Mouse (Mus musculus) forebrain, embryonic 14.5 days (tissue): ENCODE measurements around the gene Sel1l. TPM values are rescaled to one million over a fixed set of nuclear protein-coding genes. Genes with fewer than 3 reads are reported as not detected.

Experiments
- ATAC-seq: fragments of 200-750 bp; cut with Nextera tagmentation; 2 replicates; pipeline ENCODE4 v1.8.0; 2017; ENCODE audit warnings: mild to moderate bottlenecking, moderate library complexity
- DNase-seq: peaks from one replicate; pipeline ENCODE4 v3.0.0-alpha.2; 2015; ENCODE audit warnings: low spot score
- H3K27ac ChIP-seq: fragments of 300-500 bp; sonication (generic); 2 replicates; pipeline ENCODE4 v1.5.1; 2014; ENCODE audit warnings: low read depth, mild to moderate bottlenecking, control low read depth, low read length, moderate library complexity
- H3K27me3 ChIP-seq: fragments of 300-500 bp; sonication (generic); replicated peaks from 2 replicates; pipeline ENCODE4 v1.6.1; 2014; ENCODE audit warnings: low read length, control low read depth, mixed read lengths; ENCODE audit not compliant: control insufficient read depth, insufficient read depth
- H3K36me3 ChIP-seq: fragments of 300-500 bp; sonication (generic); 2 replicates; pipeline ENCODE4 v1.6.1; 2014; ENCODE audit warnings: low read length, control low read depth; ENCODE audit not compliant: control insufficient read depth, insufficient read depth
- H3K4me1 ChIP-seq: fragments of 300-500 bp; sonication (generic); 2 replicates; pipeline ENCODE4 v1.6.1; 2014; ENCODE audit warnings: antibody characterized with exemption, low read length, control low read depth; ENCODE audit not compliant: control insufficient read depth, insufficient read depth
- H3K4me2 ChIP-seq: fragments of 300-500 bp; sonication (generic); 2 replicates; pipeline ENCODE4 v1.6.1; 2014; ENCODE audit warnings: mild to moderate bottlenecking, control low read depth, low read length
- H3K4me3 ChIP-seq: fragments of 300-500 bp; sonication (generic); 2 replicates; pipeline ENCODE4 v1.5.1; 2014; ENCODE audit warnings: low read depth, low read length, control low read depth
- H3K9ac ChIP-seq: fragments of 300-500 bp; sonication (generic); 2 replicates; pipeline ENCODE4 v1.6.1; 2014; ENCODE audit warnings: mild to moderate bottlenecking, low read length, control low read depth, moderate library complexity
- H3K9me3 ChIP-seq: fragments of 300-500 bp; sonication (generic); replicated peaks from 2 replicates; pipeline ENCODE4 v1.6.1; 2016; ENCODE audit warnings: low read length, control low read depth, mixed read lengths; ENCODE audit not compliant: control insufficient read depth
- WGBS: fragments of 180-500 bp; shearing (Covaris S2); extraction: QIAGEN DNeasy Blood & Tissue Kit; methylation state at CpG from one replicate; pipeline ENCODE4 v1.1.7; 2014; 5-methylcytosine and 5-hydroxymethylcytosine counted together
- microRNA-seq: library from miRNA; unstranded; fragments of <30 nt; microRNA quantifications from one replicate; pipeline ENCODE4, GENCODE M21; 2016
- polyA plus RNA-seq: library from polyadenylated mRNA; unstranded; fragments of >200 nt; fragmentation: Nextera tagmentation; extraction: Ambion mirVana; gene quantifications from 2 replicates; pipeline ENCODE4 v1.2.1, GENCODE M21; 2014

Gene Sel1l
- polyA plus RNA-seq, 1 experiment from 2014 or later = 58.1 TPM

GRCm38 (mm10) chr12:91765054-91765453 is 83.9 kb downstream of the Sel1l start:
- H3K9ac ChIP-seq = no peak overlapping the region
- H3K4me1 ChIP-seq = peaks cover 8% of the 10 kb centered on the region
- no peak for ATAC-seq
- H3K36me3 ChIP-seq = no peaks in the 10 kb centered on the region
- H3K27ac ChIP-seq = no peak overlapping the region
- WGBS = 15% methylated on average over 2 of the region's 2 CpGs
- no peak for DNase-seq
- H3K4me3 ChIP-seq = no peak overlapping the region
- H3K27me3 ChIP-seq = no peaks in the 10 kb centered on the region
- no peak overlapping the region for H3K4me2 ChIP-seq
- no peaks in the 10 kb centered on the region for H3K9me3 ChIP-seq

- Histone ChIP-seq H3K4me1 (peaks cover 8% of the 10 kb centered on the region), H3K36me3 (no peaks in the 10 kb centered on the region), H3K9me3 (no peaks in the 10 kb centered on the region)
Observed at GRCm38 (mm10) chr12:91764471-91764870, 84.5 kb downstream of the Sel1l start.

GRCm38 (mm10) chr12:91759836-91760235 is 89.1 kb downstream of the Sel1l start:
- Histone ChIP-seq H3K36me3 (no peaks in the 10 kb centered on the region), H3K4me1 (0 out of 2 replicates have a peak, but pooled peaks cover 2% of the 10 kb centered on the region), H3K9ac (no peak overlapping the region), H3K9me3 (no peaks in the 10 kb centered on the region), H3K27ac (no peak overlapping the region), H3K4me3 (no peak overlapping the region), H3K4me2 (no peak overlapping the region), H3K27me3 (no peaks in the 10 kb centered on the region)
- DNase-seq (no peak), ATAC-seq (no peak)
- 85% methylated on average over 3 of the region's 3 CpGs for WGBS

More at GRCm38 (mm10) chr12:91764471-91764870, 84.5 kb downstream of the Sel1l start:
- Histone ChIP-seq H3K4me3 (no peak overlapping the region), H3K9ac (no peak overlapping the region), H3K4me2 (no peak overlapping the region), H3K27ac (no peak overlapping the region), H3K27me3 (no peaks in the 10 kb centered on the region)
- no peak; the same call in 1 of the 2 replicates for ATAC-seq
- WGBS = 75% methylated on average over 2 of the region's 2 CpGs
- no peak for DNase-seq

- no peaks in the 10 kb centered on the region for H3K36me3 ChIP-seq
- H3K9ac ChIP-seq = no peak overlapping the region
- no peak overlapping the region for H3K27ac ChIP-seq
- no peaks in the 10 kb centered on the region for H3K27me3 ChIP-seq
- ATAC-seq (no peak), DNase-seq (no peak)
- no peak overlapping the region for H3K4me2 ChIP-seq
- no peaks in the 10 kb centered on the region for H3K9me3 ChIP-seq
- 92% methylated on average over 13 of the region's 13 CpGs for WGBS
- no peaks in the 10 kb centered on the region for H3K4me1 ChIP-seq
- H3K4me3 ChIP-seq = no peak overlapping the region
Observed at GRCm38 (mm10) chr12:91757854-91758562, 90.9 kb downstream of the Sel1l start.

GRCm38 (mm10) chr12:91756562-91757166 is 92.3 kb downstream of the Sel1l start:
- H3K27me3 ChIP-seq = no peaks in the 10 kb centered on the region
- no peak for ATAC-seq

More at GRCm38 (mm10) chr12:91756562-91757166, 92.3 kb downstream of the Sel1l start:
- no peaks in the 10 kb centered on the region for H3K36me3 ChIP-seq
- no peak overlapping the region for H3K27ac ChIP-seq
- H3K9ac ChIP-seq = no peak overlapping the region
- H3K4me1 ChIP-seq = no peaks in the 10 kb centered on the region
- no peak overlapping the region for H3K4me2 ChIP-seq
- 78% methylated on average over 5 of the region's 5 CpGs for WGBS
- H3K4me3 ChIP-seq = no peak overlapping the region
- no peaks in the 10 kb centered on the region for H3K9me3 ChIP-seq
- no peak for DNase-seq

Small RNAs within 50 kb of the gene (microRNA-seq; reads per million reads assigned to microRNA genes)
- not detected for gene Gm22015

Other genes starting within 250 kb of the Sel1l start
- gene Ston2, start 60.8 kb downstream of the Sel1l start, polyA plus RNA-seq = 5.6 and 7.6 TPM in 2 replicates